Mouse (Mus musculus): ENCODE measurements at regions not wholly inside any gene's neighbourhood (a gene's known extent, or its start where the extent isn't known, plus 50 kb on each side); places are given as distances from the start of the nearest gene placed in this dataset.

DNA sequence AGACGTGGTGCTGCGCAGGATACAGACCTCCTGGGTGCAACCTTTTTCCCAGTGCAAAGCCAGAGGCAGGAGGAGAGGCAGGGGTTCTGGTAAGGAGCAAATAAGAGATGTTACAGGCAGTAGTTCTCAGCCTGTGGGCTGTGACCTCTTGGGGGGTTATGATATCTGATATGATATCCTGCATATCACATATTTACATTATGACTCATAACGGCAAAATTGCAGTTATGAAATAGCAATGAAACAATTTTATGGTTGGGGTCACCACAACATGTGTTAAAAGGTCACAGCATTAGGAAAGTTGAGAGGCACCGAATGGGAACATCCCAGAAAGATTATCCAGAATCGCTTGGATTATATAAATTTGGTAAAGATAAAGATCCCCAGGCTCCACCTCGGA, 502.8 kb upstream of the Adam5 start:
- TF ChIP-seq POLR2A (IDR thresholded peaks at IDR 0.05; ENCODE audit: borderline replicate concordance, insufficient read depth, low read length) = no peak
- TF ChIP-seq CTCF (IDR thresholded peaks at IDR 0.05; ENCODE audit: borderline replicate concordance, insufficient read depth, low read depth, low read length) = no peak
